Comparison of ENCODE assay signal across 9 mouse cellular contexts in the genomic region with DNA sequence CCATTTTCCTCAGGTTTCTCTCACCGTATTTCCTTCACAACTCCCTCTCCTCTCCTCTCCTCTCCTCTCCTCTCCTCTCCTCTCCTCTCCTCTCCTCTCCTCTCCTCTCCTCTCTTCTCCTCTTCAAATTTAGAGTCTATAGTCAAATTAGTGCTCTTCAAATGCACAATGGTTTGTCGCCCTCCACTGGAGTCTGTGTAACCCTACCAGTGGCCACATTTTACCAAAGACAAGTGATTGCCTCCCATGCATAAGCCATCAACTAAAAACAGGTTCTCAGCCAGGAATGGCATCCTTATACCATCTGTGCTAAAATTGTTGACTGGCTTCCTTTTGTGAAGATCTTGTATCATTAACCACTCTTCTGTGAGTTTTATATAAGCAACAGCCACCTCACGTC.
DNase-seq lines count a peak whose midpoint lies in the region; ATAC-seq and TF ChIP-seq lines count a peak whose summit lies in the region.
"Had no signal": no experiment of that assay in that cellular context is flagged by ENCODE, and none has a peak within 500 bp of the region (broad histone marks: within the 10 kb centered on the region; RNA-seq: fewer than 3 reads in every experiment).

No protein-coding gene starts in this region.

- H3K4me3 ChIP-seq in hindbrain, embryonic 11.5 days (ENCODE audit: low read depth, low read length): no peak overlapping the region
- H3K4me3 ChIP-seq in hindbrain, embryonic 12.5 days: no peak overlapping the region
- H3K4me3 ChIP-seq in stomach, postnatal 0 days (ENCODE audit: low read depth, low read length): no peak overlapping the region
- H3K4me3 ChIP-seq: embryonic facial prominence, embryonic 12.5 days had no signal

- WGBS in hindbrain, embryonic 11.5 days: 86% methylated on average over 3 of the region's 3 CpGs
- 78% methylated on average over 3 of the region's 3 CpGs for WGBS in hindbrain, embryonic 12.5 days
- WGBS in stomach, postnatal 0 days: 72% methylated on average over 3 of the region's 3 CpGs

- H3K9ac ChIP-seq in hindbrain, embryonic 11.5 days (ENCODE audit: low read depth, low read length): no peak overlapping the region
- H3K9ac ChIP-seq in hindbrain, embryonic 12.5 days: no peak overlapping the region
- no peak overlapping the region for H3K9ac ChIP-seq in stomach, postnatal 0 days (ENCODE audit: low read length)
- H3K9ac ChIP-seq: embryonic facial prominence, embryonic 12.5 days had no signal

- H3K4me2 ChIP-seq in hindbrain, embryonic 11.5 days (replicated peaks; ENCODE audit: low read depth, low read length): no peak overlapping the region
- H3K4me2 ChIP-seq in hindbrain, embryonic 12.5 days (replicated peaks): no peak overlapping the region
- no peak overlapping the region for H3K4me2 ChIP-seq in stomach, postnatal 0 days (replicated peaks; ENCODE audit: low read depth)
- H3K4me2 ChIP-seq: embryonic facial prominence, embryonic 12.5 days had no signal

- H3K27me3 ChIP-seq in hindbrain, embryonic 11.5 days (ENCODE audit: control insufficient read depth, insufficient read depth, low read length): no peaks in the 10 kb centered on the region
- no peaks in the 10 kb centered on the region for H3K27me3 ChIP-seq in hindbrain, embryonic 12.5 days
- no peaks in the 10 kb centered on the region for H3K27me3 ChIP-seq in stomach, postnatal 0 days (ENCODE audit: control insufficient read depth, insufficient read depth, low read length)
- H3K27me3 ChIP-seq: embryonic facial prominence, embryonic 12.5 days had no signal

- no peaks in the 10 kb centered on the region for H3K36me3 ChIP-seq in hindbrain, embryonic 11.5 days (ENCODE audit: control insufficient read depth, insufficient read depth, low read length)
- H3K36me3 ChIP-seq in hindbrain, embryonic 12.5 days: no peaks in the 10 kb centered on the region
- no peaks in the 10 kb centered on the region for H3K36me3 ChIP-seq in stomach, postnatal 0 days (ENCODE audit: control insufficient read depth, insufficient read depth, low read length)
- H3K36me3 ChIP-seq: embryonic facial prominence, embryonic 12.5 days had no signal

- H3K4me1 ChIP-seq in hindbrain, embryonic 11.5 days (replicated peaks; ENCODE audit: control insufficient read depth, insufficient read depth, low read length): no peaks in the 10 kb centered on the region
- H3K4me1 ChIP-seq in hindbrain, embryonic 12.5 days: no peaks in the 10 kb centered on the region
- no peaks in the 10 kb centered on the region for H3K4me1 ChIP-seq in stomach, postnatal 0 days (replicated peaks; ENCODE audit: control insufficient read depth, insufficient read depth)
- H3K4me1 ChIP-seq: embryonic facial prominence, embryonic 12.5 days had no signal

- TF ChIP-seq EP300 in stomach, postnatal 0 days (optimal IDR thresholded peaks at IDR 0.05): no peak

- no peaks in the 10 kb centered on the region for H3K9me3 ChIP-seq in hindbrain, embryonic 11.5 days (ENCODE audit: control insufficient read depth, low read length)
- no peaks in the 10 kb centered on the region for H3K9me3 ChIP-seq in hindbrain, embryonic 12.5 days (replicated peaks)
- H3K9me3 ChIP-seq in stomach, postnatal 0 days (ENCODE audit: control insufficient read depth, low read length): no peaks in the 10 kb centered on the region
- H3K9me3 ChIP-seq: embryonic facial prominence, embryonic 12.5 days had no signal

- H3K27ac ChIP-seq in hindbrain, embryonic 11.5 days (ENCODE audit: low read depth, low read length): no peak overlapping the region
- no peak overlapping the region for H3K27ac ChIP-seq in hindbrain, embryonic 12.5 days
- H3K27ac ChIP-seq in stomach, postnatal 0 days (replicated peaks): no peak overlapping the region
- H3K27ac ChIP-seq: embryonic facial prominence, embryonic 12.5 days had no signal

- DNase-seq in hindbrain, embryonic 11.5 days (ENCODE audit: low spot score): peak; percentile 0
- peak; percentile 52 for DNase-seq in testis, postnatal 10 days (ENCODE audit: low spot score)
- DNase-seq in testis, postnatal 14 days (ENCODE audit: low spot score): no peak
- peak; percentile 14 for DNase-seq in left cerebral cortex, adult 18-20 months (ENCODE audit: low spot score in 2 of 2)
- DNase-seq in stomach, postnatal 0 days (ENCODE audit: low spot score): no peak
- DNase-seq: thymus, postnatal 4 days had no signal

- peak; percentile 52 for TF ChIP-seq CTCF in stomach, postnatal 0 days (IDR thresholded peaks at IDR 0.05; ENCODE audit: low read depth)

- no peak for ATAC-seq in hindbrain, embryonic 11.5 days (ENCODE audit: low FRiP score)
- no peak for ATAC-seq in hindbrain, embryonic 12.5 days (ENCODE audit: low FRiP score)
- no peak for ATAC-seq in stomach, postnatal 0 days (ENCODE audit: low FRiP score, low TSS enrichment)
- no peak for ATAC-seq in erythroid progenitor cell, adult 5-6 weeks (replicated peaks; ENCODE audit: low FRiP score, poor library complexity, severe bottlenecking)

Comparison
In these comparisons a context has a peak if more than half of its experiments do, and no peak if none do; other contexts are left out.
1. DNase-seq: peak in hindbrain, embryonic 11.5 days (single experiment), testis, postnatal 10 days (single experiment) and left cerebral cortex, adult 18-20 months (2 of 2); none in testis, postnatal 14 days (single experiment) and stomach, postnatal 0 days (single experiment).